Mouse (Mus musculus) liver, embryonic 14.5 days (tissue): Measurements from ENCODE around the gene Mob1a.

Experiments
- CTCF ChIP-seq: IDR thresholded peaks from 2 replicates; pipeline ENCODE4 v1.5.1; 2016; ENCODE audit warnings: antibody characterized with exemption, low read depth, control low read depth
- EP300 ChIP-seq: IDR thresholded peaks from 2 replicates; pipeline ENCODE4 v1.6.1; 2016; ENCODE audit warnings: antibody characterized with exemption, low read depth

DNA sequence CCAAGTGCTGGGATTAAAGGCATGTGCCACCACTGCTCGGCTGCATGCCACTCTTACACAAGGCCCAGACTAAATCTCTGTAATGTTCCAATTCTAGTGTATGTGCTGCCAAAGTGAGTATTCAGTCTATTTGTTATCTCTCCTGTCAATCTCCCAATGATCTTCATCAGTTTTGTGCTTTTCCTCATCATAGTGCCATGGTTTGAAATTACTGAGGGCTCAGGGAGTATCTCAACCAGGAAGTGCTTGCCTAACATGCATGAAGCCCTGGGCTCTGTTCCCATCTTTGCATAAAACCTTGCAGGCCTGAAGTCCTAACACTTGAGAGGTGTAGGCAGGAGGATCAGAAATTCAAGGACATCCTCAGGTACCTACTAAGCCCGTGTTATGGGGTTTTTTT lies 3.0 kb upstream of the Mob1a start:
- no peak for TF ChIP-seq CTCF
- no peak for TF ChIP-seq EP300
